Mouse (Mus musculus): ENCODE data around the gene Rab22a. TPM values are rescaled to one million over a fixed set of nuclear protein-coding genes. Genes with fewer than 3 reads are reported as not detected.
"Not testable (repeated sequence)": the region's sequence is repeated elsewhere in the genome, so short reads cannot be mapped to it uniquely, and the experiment has no call there.

The Rab22a gene
- 32.0 and 34.2 TPM in 2 replicates for polyA plus RNA-seq (2015; fragmentation: Nextera tagmentation; extraction: Ambion mirVana)

- Histone ChIP-seq H3K27ac (ENCODE audit: low read length) (peak within 1 kb of the TSS; percentile 80), H3K4me1 (ENCODE audit: control insufficient read depth, insufficient read depth, low read length) (peaks cover 27% of the 10 kb centered on the region), H3K27me3 (ENCODE audit: control insufficient read depth, insufficient read depth, low read length) (no peaks in the 10 kb centered on the region), H3K9ac (ENCODE audit: low read length) (peak within 1 kb of the TSS; percentile 99), H3K4me2 (ENCODE audit: low read depth, low read length) (peak within 1 kb of the TSS; percentile 74), H3K36me3 (ENCODE audit: control insufficient read depth, insufficient read depth) (peaks cover 14% of the 10 kb centered on the region), H3K9me3 (replicated peaks; ENCODE audit: control insufficient read depth, low read length) (no peaks in the 10 kb centered on the region), H3K4me3 (ENCODE audit: low read length) (peak within 1 kb of the TSS; percentile 81)
- under 1% methylated on average over 51 of the region's 55 CpGs for WGBS
- peak; percentile 98 for ATAC-seq (replicated peaks; ENCODE audit: extremely low read depth, insufficient read depth, low FRiP score)
Observed at GRCm38 (mm10) chr2:173659057-173659925, at the start of gene Rab22a. Rab22a (plus strand) TSS chr2:173659760.

GRCm38 (mm10) chr2:173615378-173616081, 44.0 kb upstream of the Rab22a start:
- Histone ChIP-seq H3K27ac (ENCODE audit: low read length) (no peak overlapping the region), H3K9ac (ENCODE audit: low read length) (no peak overlapping the region), H3K9me3 (replicated peaks; ENCODE audit: control insufficient read depth, low read length) (no peaks in the 10 kb centered on the region), H3K27me3 (ENCODE audit: control insufficient read depth, insufficient read depth, low read length) (no peaks in the 10 kb centered on the region), H3K4me2 (ENCODE audit: low read depth, low read length) (no peak overlapping the region), H3K4me3 (ENCODE audit: low read length) (no peak overlapping the region), H3K36me3 (ENCODE audit: control insufficient read depth, insufficient read depth) (peaks cover 8% of the 10 kb centered on the region), H3K4me1 (ENCODE audit: control insufficient read depth, insufficient read depth, low read length) (no peaks in the 10 kb centered on the region)
- 82% methylated on average over 11 of the region's 11 CpGs for WGBS
- no peak for ATAC-seq (replicated peaks; ENCODE audit: extremely low read depth, insufficient read depth, low FRiP score)

DNA sequence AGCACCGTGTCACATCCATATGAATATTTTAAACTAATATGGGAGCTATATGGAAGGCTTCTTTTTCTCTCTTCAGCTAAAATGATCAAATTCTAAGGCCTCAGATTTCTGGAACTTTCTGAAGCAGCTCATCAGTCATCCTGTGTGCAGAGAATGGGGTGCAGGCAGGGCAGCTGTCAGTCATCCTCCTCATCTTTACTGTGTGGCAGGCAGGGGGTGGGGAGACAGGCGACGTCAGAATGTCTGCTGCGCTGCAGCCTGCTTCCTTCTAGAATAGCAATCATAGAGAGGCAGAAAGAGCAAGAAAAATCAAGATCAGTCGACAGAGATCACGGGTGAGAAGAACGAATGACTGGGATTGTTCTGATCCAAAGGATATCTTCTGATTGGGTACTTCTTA, 43.4 kb upstream of the Rab22a start:
- no peaks in the 10 kb centered on the region for H3K9me3 ChIP-seq (replicated peaks; ENCODE audit: control insufficient read depth, low read length)
- ATAC-seq (replicated peaks; ENCODE audit: extremely low read depth, insufficient read depth, low FRiP score) = no peak
- H3K9ac ChIP-seq (ENCODE audit: low read length) = no peak overlapping the region
- H3K4me2 ChIP-seq (ENCODE audit: low read depth, low read length) = no peak overlapping the region
- no peaks in the 10 kb centered on the region for H3K4me1 ChIP-seq (ENCODE audit: control insufficient read depth, insufficient read depth, low read length)
- H3K36me3 ChIP-seq (ENCODE audit: control insufficient read depth, insufficient read depth) = peaks cover 8% of the 10 kb centered on the region
- no peak overlapping the region for H3K4me3 ChIP-seq (ENCODE audit: low read length)
- no peak overlapping the region for H3K27ac ChIP-seq (ENCODE audit: low read length)
- H3K27me3 ChIP-seq (ENCODE audit: control insufficient read depth, insufficient read depth, low read length) = no peaks in the 10 kb centered on the region
- WGBS = 77% methylated on average over 7 of the region's 7 CpGs

GRCm38 (mm10) chr2:173619132-173619531, 40.4 kb upstream of the Rab22a start:
- Histone ChIP-seq H3K9ac (ENCODE audit: low read length) (no peak overlapping the region), H3K4me1 (ENCODE audit: control insufficient read depth, insufficient read depth, low read length) (no peaks in the 10 kb centered on the region), H3K9me3 (replicated peaks; ENCODE audit: control insufficient read depth, low read length) (no peaks in the 10 kb centered on the region), H3K4me3 (ENCODE audit: low read length) (no peak overlapping the region), H3K4me2 (ENCODE audit: low read depth, low read length) (no peak overlapping the region), H3K27ac (ENCODE audit: low read length) (no peak overlapping the region), H3K27me3 (ENCODE audit: control insufficient read depth, insufficient read depth, low read length) (no peaks in the 10 kb centered on the region), H3K36me3 (ENCODE audit: control insufficient read depth, insufficient read depth) (peaks cover 8% of the 10 kb centered on the region)
- no peak for ATAC-seq (replicated peaks; ENCODE audit: extremely low read depth, insufficient read depth, low FRiP score)
- WGBS = 79% methylated on average over 5 of the region's 5 CpGs

- 97% methylated on average over 4 of the region's 4 CpGs for WGBS
- no peaks in the 10 kb centered on the region for H3K9me3 ChIP-seq (replicated peaks; ENCODE audit: control insufficient read depth, low read length)
- H3K36me3 ChIP-seq (ENCODE audit: control insufficient read depth, insufficient read depth) = peaks cover 5% of the 10 kb centered on the region
- no peak overlapping the region for H3K27ac ChIP-seq (ENCODE audit: low read length)
- no peaks in the 10 kb centered on the region for H3K4me1 ChIP-seq (ENCODE audit: control insufficient read depth, insufficient read depth, low read length)
- no peak overlapping the region for H3K9ac ChIP-seq (ENCODE audit: low read length)
- H3K4me2 ChIP-seq (ENCODE audit: low read depth, low read length) = no peak overlapping the region
- ATAC-seq (replicated peaks; ENCODE audit: extremely low read depth, insufficient read depth, low FRiP score) = no peak
- H3K27me3 ChIP-seq (ENCODE audit: control insufficient read depth, insufficient read depth, low read length) = no peaks in the 10 kb centered on the region
- H3K4me3 ChIP-seq (ENCODE audit: low read length) = no peak overlapping the region
Observed at GRCm38 (mm10) chr2:173620645-173621044, 38.9 kb upstream of the Rab22a start.

GRCm38 (mm10) chr2:173622173-173622601, 37.4 kb upstream of the Rab22a start:
- H3K9ac ChIP-seq (ENCODE audit: low read length) = no peak overlapping the region
- no peaks in the 10 kb centered on the region for H3K36me3 ChIP-seq (ENCODE audit: control insufficient read depth, insufficient read depth)
- no peak for ATAC-seq (replicated peaks; ENCODE audit: extremely low read depth, insufficient read depth, low FRiP score)
- H3K27me3 ChIP-seq (ENCODE audit: control insufficient read depth, insufficient read depth, low read length) = no peaks in the 10 kb centered on the region
- no peak overlapping the region for H3K27ac ChIP-seq (ENCODE audit: low read length)
- no peaks in the 10 kb centered on the region for H3K4me1 ChIP-seq (ENCODE audit: control insufficient read depth, insufficient read depth, low read length)
- H3K9me3 ChIP-seq (replicated peaks; ENCODE audit: control insufficient read depth, low read length) = no peaks in the 10 kb centered on the region
- WGBS = 57% methylated on average over 7 of the region's 7 CpGs
- no peak overlapping the region for H3K4me3 ChIP-seq (ENCODE audit: low read length)
- no peak overlapping the region for H3K4me2 ChIP-seq (ENCODE audit: low read depth, low read length)

GRCm38 (mm10) chr2:173624667-173625066, 34.9 kb upstream of the Rab22a start:
- WGBS = 63% methylated on average over 7 of the region's 7 CpGs
- Histone ChIP-seq H3K36me3 (ENCODE audit: control insufficient read depth, insufficient read depth) (no peaks in the 10 kb centered on the region), H3K4me2 (ENCODE audit: low read depth, low read length) (no peak overlapping the region), H3K9me3 (replicated peaks; ENCODE audit: control insufficient read depth, low read length) (no peaks in the 10 kb centered on the region), H3K4me3 (ENCODE audit: low read length) (no peak overlapping the region), H3K27me3 (ENCODE audit: control insufficient read depth, insufficient read depth, low read length) (no peaks in the 10 kb centered on the region), H3K27ac (ENCODE audit: low read length) (no peak overlapping the region), H3K4me1 (ENCODE audit: control insufficient read depth, insufficient read depth, low read length) (no peaks in the 10 kb centered on the region), H3K9ac (ENCODE audit: low read length) (no peak overlapping the region)
- ATAC-seq (replicated peaks; ENCODE audit: extremely low read depth, insufficient read depth, low FRiP score) = no peak

- H3K36me3 ChIP-seq (ENCODE audit: control insufficient read depth, insufficient read depth) = no peaks in the 10 kb centered on the region
- H3K9ac ChIP-seq (ENCODE audit: low read length) = no peak overlapping the region
- WGBS = 84% methylated on average over 3 of the region's 3 CpGs
- no peaks in the 10 kb centered on the region for H3K27me3 ChIP-seq (ENCODE audit: control insufficient read depth, insufficient read depth, low read length)
- no peak overlapping the region for H3K4me3 ChIP-seq (ENCODE audit: low read length)
- no peaks in the 10 kb centered on the region for H3K4me1 ChIP-seq (ENCODE audit: control insufficient read depth, insufficient read depth, low read length)
- no peak overlapping the region for H3K27ac ChIP-seq (ENCODE audit: low read length)
- no peak for ATAC-seq (replicated peaks; ENCODE audit: extremely low read depth, insufficient read depth, low FRiP score)
- H3K9me3 ChIP-seq (replicated peaks; ENCODE audit: control insufficient read depth, low read length) = no peaks in the 10 kb centered on the region
- H3K4me2 ChIP-seq (ENCODE audit: low read depth, low read length) = no peak overlapping the region
Observed at GRCm38 (mm10) chr2:173625786-173626185, 33.8 kb upstream of the Rab22a start.

GRCm38 (mm10) chr2:173634106-173634505, 25.5 kb upstream of the Rab22a start:
- not testable (repeated sequence) for H3K27ac ChIP-seq (ENCODE audit: low read length); H3K27me3 ChIP-seq (ENCODE audit: control insufficient read depth, insufficient read depth, low read length); H3K9me3 ChIP-seq (replicated peaks; ENCODE audit: control insufficient read depth, low read length); H3K4me1 ChIP-seq (ENCODE audit: control insufficient read depth, insufficient read depth, low read length); H3K4me2 ChIP-seq (ENCODE audit: low read depth, low read length); H3K9ac ChIP-seq (ENCODE audit: low read length); H3K4me3 ChIP-seq (ENCODE audit: low read length); H3K36me3 ChIP-seq (ENCODE audit: control insufficient read depth, insufficient read depth); ATAC-seq (replicated peaks; ENCODE audit: extremely low read depth, insufficient read depth, low FRiP score)
- 93% methylated on average over 15 of the region's 15 CpGs for WGBS

Measured in heart, embryonic 16.5 days (tissue).